Comparison of ENCODE assay signal across 8 mouse cellular contexts in the genomic region with DNA sequence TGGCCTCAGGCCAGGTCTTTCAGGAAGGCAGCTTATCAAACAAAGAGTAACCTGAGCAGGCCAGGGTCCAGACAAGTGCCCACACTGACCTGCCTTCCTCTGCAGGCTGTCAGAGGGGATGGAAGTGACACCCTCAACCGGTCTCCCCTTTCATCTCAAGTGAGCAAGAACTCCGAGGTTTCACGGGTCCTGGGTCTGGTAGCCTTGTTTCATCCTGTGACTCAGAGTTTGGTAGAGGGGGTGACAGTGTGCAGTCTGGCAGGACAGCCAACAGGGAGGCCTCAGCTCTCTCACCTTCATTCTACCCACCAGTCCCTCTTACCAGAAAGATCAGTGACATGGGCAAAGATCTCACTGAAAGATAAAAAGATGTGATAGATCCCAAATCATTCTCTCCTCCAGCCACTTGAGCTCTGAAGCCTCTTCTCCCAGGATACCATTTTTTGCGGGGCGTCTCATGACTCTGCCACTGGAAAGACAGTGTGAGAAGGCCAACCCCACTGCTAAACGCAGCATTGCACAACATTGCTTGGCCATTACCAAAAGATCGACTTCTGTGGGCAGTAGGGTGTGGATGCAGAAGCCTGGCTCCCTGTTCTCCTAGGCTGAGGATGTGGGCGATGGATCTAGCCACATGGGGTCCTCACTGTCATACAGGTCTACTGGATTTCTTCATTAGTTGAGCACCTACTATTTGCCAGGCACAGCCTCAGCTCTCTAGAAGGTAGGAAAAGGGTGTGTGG. TPM values are rescaled to one million over a fixed set of nuclear protein-coding genes. Genes with fewer than 3 reads are reported as not detected.
DNase-seq lines count a peak whose midpoint lies in the region; ATAC-seq and TF ChIP-seq lines count a peak whose summit lies in the region.

A gene (plus strand): TSS at position 571 of the 743 bp plus-strand sequence.

- H3K4me1 ChIP-seq in megakaryocyte, embryonic 14.5 days = peaks cover 61% of the 10 kb centered on the region
- no peaks in the 10 kb centered on the region; the same call in none of the 2 replicates for H3K4me1 ChIP-seq in forebrain, embryonic 11.5 days (replicated peaks; ENCODE audit: control insufficient read depth, insufficient read depth, low read length)
- H3K4me1 ChIP-seq in limb, embryonic 14.5 days (ENCODE audit: control insufficient read depth, insufficient read depth, low read length) = peaks cover 6% of the 10 kb centered on the region
- H3K4me1 ChIP-seq in stomach, embryonic 15.5 days = peaks cover 16% of the 10 kb centered on the region

- peaks cover 8% of the 10 kb centered on the region; the same call in 1 of the 2 replicates for H3K9me3 ChIP-seq in megakaryocyte, embryonic 14.5 days
- no peaks in the 10 kb centered on the region for H3K9me3 ChIP-seq in forebrain, embryonic 11.5 days (ENCODE audit: control insufficient read depth, low read length)
- H3K9me3 ChIP-seq in limb, embryonic 14.5 days (ENCODE audit: control insufficient read depth, low read length) = no peaks in the 10 kb centered on the region
- H3K9me3 ChIP-seq in stomach, embryonic 15.5 days = no peaks in the 10 kb centered on the region

- ATAC-seq in megakaryocyte, adult 5-6 weeks (ENCODE audit: poor library complexity, severe bottlenecking) = no peak
- ATAC-seq in forebrain, embryonic 11.5 days (replicated peaks; ENCODE audit: low FRiP score) = no peak
- ATAC-seq in limb, embryonic 14.5 days (ENCODE audit: low FRiP score, low read depth) = no peak
- no peak for ATAC-seq in stomach, embryonic 15.5 days (ENCODE audit: insufficient read depth, low FRiP score, low read depth)

- peak within 1 kb of the TSS; percentile 68 for H3K27ac ChIP-seq in forebrain, embryonic 11.5 days (ENCODE audit: low read depth, low read length)
- H3K27ac ChIP-seq in limb, embryonic 14.5 days (replicated peaks; ENCODE audit: low read depth, low read length) = peak within 1 kb of the TSS; percentile 93
- H3K27ac ChIP-seq in stomach, embryonic 15.5 days = peak within 1 kb of the TSS; percentile 100

- peaks cover 35% of the 10 kb centered on the region for H3K27me3 ChIP-seq in megakaryocyte, embryonic 14.5 days (replicated peaks)
- H3K27me3 ChIP-seq in forebrain, embryonic 11.5 days (ENCODE audit: control insufficient read depth, insufficient read depth, low read length) = peaks cover 2% of the 10 kb centered on the region; the same call in 1 of the 2 replicates
- no peaks in the 10 kb centered on the region for H3K27me3 ChIP-seq in limb, embryonic 14.5 days (ENCODE audit: control insufficient read depth, insufficient read depth, low read length)
- no peaks in the 10 kb centered on the region for H3K27me3 ChIP-seq in stomach, embryonic 15.5 days (replicated peaks)

- peak within 1 kb of the TSS; percentile 96 for H3K4me2 ChIP-seq in forebrain, embryonic 11.5 days (ENCODE audit: low read depth, low read length, severe bottlenecking)
- peak within 1 kb of the TSS; percentile 93 for H3K4me2 ChIP-seq in limb, embryonic 14.5 days (replicated peaks; ENCODE audit: low read depth, low read length, severe bottlenecking)
- peak within 1 kb of the TSS; percentile 86 for H3K4me2 ChIP-seq in stomach, embryonic 15.5 days

- peak within 1 kb of the TSS; percentile 64 for H3K9ac ChIP-seq in forebrain, embryonic 11.5 days (ENCODE audit: low read length)
- H3K9ac ChIP-seq in limb, embryonic 14.5 days (ENCODE audit: low read depth, low read length, severe bottlenecking) = peak within 1 kb of the TSS; percentile 84
- peak within 1 kb of the TSS; percentile 73 for H3K9ac ChIP-seq in stomach, embryonic 15.5 days

- no peak for DNase-seq in forebrain, embryonic 11.5 days (ENCODE audit: low spot score)
- no peak for DNase-seq in limb, embryonic 14.5 days (ENCODE audit: low spot score)
- DNase-seq in ovary, postnatal 36 days (ENCODE audit: low spot score) = no peak
- no peak for DNase-seq in right cerebral cortex, adult 18-20 months
- no peak for DNase-seq in frontal cortex, postnatal 10 days (ENCODE audit: low spot score in 2 of 2)

- no peak for TF ChIP-seq POLR2A in limb, embryonic 14.5 days (IDR thresholded peaks at IDR 0.05; ENCODE audit: borderline replicate concordance, extremely low read depth, insufficient read depth, insufficient read length)

- 47% methylated on average over 8 of the region's 8 CpGs for WGBS in forebrain, embryonic 11.5 days
- 47% methylated on average over 8 of the region's 8 CpGs for WGBS in limb, embryonic 14.5 days
- WGBS in stomach, embryonic 15.5 days = 53% methylated on average over 8 of the region's 8 CpGs

- H3K4me3 ChIP-seq in megakaryocyte, embryonic 14.5 days (replicated peaks) = peak within 1 kb of the TSS; percentile 99
- H3K4me3 ChIP-seq in forebrain, embryonic 11.5 days (ENCODE audit: low read depth, low read length) = peak within 1 kb of the TSS; percentile 67
- H3K4me3 ChIP-seq in limb, embryonic 14.5 days (replicated peaks; ENCODE audit: low read length) = peak within 1 kb of the TSS; percentile 74
- peak within 1 kb of the TSS; percentile 76 for H3K4me3 ChIP-seq in stomach, embryonic 15.5 days (replicated peaks)

- H3K36me3 ChIP-seq in megakaryocyte, embryonic 14.5 days (replicated peaks; ENCODE audit: low read length) = peaks cover 4% of the 10 kb centered on the region
- H3K36me3 ChIP-seq in forebrain, embryonic 11.5 days (ENCODE audit: control insufficient read depth, insufficient read depth, low read length) = no peaks in the 10 kb centered on the region
- H3K36me3 ChIP-seq in limb, embryonic 14.5 days (ENCODE audit: control insufficient read depth, insufficient read depth, low read length) = no peaks in the 10 kb centered on the region
- no peaks in the 10 kb centered on the region for H3K36me3 ChIP-seq in stomach, embryonic 15.5 days

RNA-seq across cellular contexts. Expression of the gene that starts here (rescaled TPM):
- polyA plus RNA-seq in megakaryocyte, embryonic 14.5 days (2012; ENCODE audit: insufficient read depth, low replicate concordance) = 3.8 and 6.4 TPM in 2 replicates
- total RNA-seq in megakaryocyte, adult 5-6 weeks (2015) = 1.7 and 5.4 TPM in 2 replicates
- 1.4 and 2.7 TPM in 2 replicates for total RNA-seq in megakaryocyte, adult 5-6 weeks (2017)
- 1.5 TPM in 2 replicates for polyA plus RNA-seq in forebrain, embryonic 11.5 days (2014; fragmentation: Nextera tagmentation; extraction: Ambion mirVana)
- 5.0 and 5.5 TPM in 2 replicates for polyA plus RNA-seq in limb, embryonic 14.5 days (2012; rRNA removed)
- polyA plus RNA-seq in limb, embryonic 14.5 days (2014; fragmentation: Nextera tagmentation; extraction: Ambion mirVana) = 3.0 and 3.6 TPM in 2 replicates
- 5.2 and 6.6 TPM in 2 replicates for polyA plus RNA-seq in stomach, embryonic 15.5 days (2015; fragmentation: Nextera tagmentation; extraction: Ambion mirVana)
